Mouse (Mus musculus): ENCODE data around the gene Btbd3.

- TF ChIP-seq CTCF (IDR thresholded peaks at IDR 0.05; ENCODE audit: extremely low read depth, insufficient read length, insufficient replicate concordance, low read depth, low read length) (no peak), POLR2A (IDR thresholded peaks at IDR 0.05; ENCODE audit: low read depth, low read length) (no peak)
Measured at GRCm38 (mm10) chr2:138279641-138280040, 23.3 kb downstream of the Btbd3 start.

Measured in small intestine, adult 2 months (tissue).